Mouse (Mus musculus): ENCODE results near the gene Gk. TPM values are rescaled to one million over a fixed set of nuclear protein-coding genes. Genes with fewer than 3 reads are reported as not detected.

The Gk gene
- total RNA-seq, 1 experiment from 2014 or later: 116 TPM

Other genes with a start within 250 kb of the Gk start
- gene Tab3, start 202.8 kb downstream of the Gk start, total RNA-seq (2021): 9.0 and 11.0 TPM in 2 replicates
- gene 5430427O19Rik, start 93.5 kb upstream of the Gk start, total RNA-seq (2021): 0.19 and 0.45 TPM in 2 replicates